Mouse (Mus musculus) myocyte (in vitro differentiated cells): ENCODE data around the gene Enpp1. TPM values are rescaled to one million over a fixed set of nuclear protein-coding genes. Genes with fewer than 3 reads are reported as not detected.

Experiments used
- H3K27me3 ChIP-seq: one replicate; pipeline ENCODE4 v1.6.1; 2011; ENCODE audit not compliant: control insufficient read depth, insufficient read depth, insufficient read length
- H3K36me3 ChIP-seq: one replicate; pipeline ENCODE4 v1.6.1; 2011; ENCODE audit not compliant: control insufficient read depth, insufficient read depth
- H3K4me2 ChIP-seq: one replicate; pipeline ENCODE4 v1.6.1; 2011; ENCODE audit warnings: low read depth, control low read depth
- H3K4me3 ChIP-seq: one replicate; pipeline ENCODE4 v1.5.1; 2011; ENCODE audit warnings: mild to moderate bottlenecking, control low read depth, moderate library complexity
- H3K79me2 ChIP-seq: one replicate; pipeline ENCODE4 v1.6.1; 2011; ENCODE audit not compliant: control insufficient read depth, insufficient read depth
- H3ac ChIP-seq: one replicate; pipeline ENCODE4 v1.6.1; 2011; ENCODE audit not compliant: control insufficient read depth, insufficient read length
- CEBPB ChIP-seq: IDR thresholded peaks from 2 replicates; pipeline ENCODE4 v1.6.1; 2011; ENCODE audit warnings: mild to moderate bottlenecking, moderate library complexity; ENCODE audit not compliant: poor library complexity, insufficient read depth, severe bottlenecking
- E2F4 ChIP-seq: IDR thresholded peaks from one replicate; pipeline ENCODE4 v1.6.1; 2011; ENCODE audit warnings: mild to moderate bottlenecking, control low read depth, moderate library complexity; ENCODE audit not compliant: insufficient read depth
- MAX ChIP-seq: IDR thresholded peaks from one replicate; pipeline ENCODE4 v1.6.1; 2011; ENCODE audit warnings: low read depth, mild to moderate bottlenecking, control low read depth
- MYOD1 ChIP-seq, 3 experiments: IDR thresholded peaks; one replicate each; pipeline ENCODE4 v1.6.1; 2011; ENCODE audit warnings: control low read depth in 2 of 3, low read depth in 2 of 3, mild to moderate bottlenecking in 2 of 3, moderate library complexity in 1 of 3; ENCODE audit not compliant: insufficient read length in 2 of 3, control insufficient read depth in 1 of 3
- MYOG ChIP-seq, 3 experiments: IDR thresholded peaks; one replicate each; pipeline ENCODE4 v1.6.1; 2011; ENCODE audit warnings: control low read depth in 2 of 3, low read depth in 2 of 3, mild to moderate bottlenecking in 2 of 3; ENCODE audit not compliant: insufficient read length in 2 of 3, control insufficient read depth in 1 of 3, insufficient read depth in 1 of 3
- POLR2A ChIP-seq: IDR thresholded peaks from one replicate; pipeline ENCODE4 v1.6.1; 2011; ENCODE audit warnings: low read depth, mild to moderate bottlenecking, control low read depth, moderate library complexity; ENCODE audit not compliant: insufficient read length
- POLR2AphosphoS2 ChIP-seq: IDR thresholded peaks from one replicate; pipeline ENCODE4 v1.6.1; 2011; ENCODE audit warnings: low read depth, control low read depth; ENCODE audit not compliant: insufficient read length
- REST ChIP-seq: IDR thresholded peaks from one replicate; pipeline ENCODE4 v1.6.1; 2011; ENCODE audit warnings: mild to moderate bottlenecking, control low read depth, moderate library complexity; ENCODE audit not compliant: insufficient read depth, insufficient read length
- SRF ChIP-seq: IDR thresholded peaks from one replicate; pipeline ENCODE4 v1.6.1; 2011; ENCODE audit warnings: low read depth; ENCODE audit not compliant: control insufficient read depth, insufficient read length
- TCF12 ChIP-seq: IDR thresholded peaks from one replicate; pipeline ENCODE4 v1.6.1; 2011; ENCODE audit warnings: mild to moderate bottlenecking, control low read depth; ENCODE audit not compliant: poor library complexity, insufficient read depth, severe bottlenecking
- TCF3 ChIP-seq: IDR thresholded peaks from one replicate; pipeline ENCODE4 v1.6.1; 2011; ENCODE audit warnings: low read depth, control low read depth; ENCODE audit not compliant: insufficient read length
- USF1 ChIP-seq: IDR thresholded peaks from one replicate; pipeline ENCODE4 v1.6.1; 2011; ENCODE audit warnings: low read depth, mild to moderate bottlenecking, control low read depth, moderate library complexity
- polyA plus RNA-seq: library from polyadenylated mRNA; unstranded; fragments of >200 nt; fragmentation: generic; extraction: Trizol; gene quantifications from one replicate; pipeline ENCODE4 v1.2.1, GENCODE M21; 2012; ENCODE audit warnings: missing spikeins

Enpp1 gene
- polyA plus RNA-seq, 1 experiment = 2.6 TPM

DNA sequence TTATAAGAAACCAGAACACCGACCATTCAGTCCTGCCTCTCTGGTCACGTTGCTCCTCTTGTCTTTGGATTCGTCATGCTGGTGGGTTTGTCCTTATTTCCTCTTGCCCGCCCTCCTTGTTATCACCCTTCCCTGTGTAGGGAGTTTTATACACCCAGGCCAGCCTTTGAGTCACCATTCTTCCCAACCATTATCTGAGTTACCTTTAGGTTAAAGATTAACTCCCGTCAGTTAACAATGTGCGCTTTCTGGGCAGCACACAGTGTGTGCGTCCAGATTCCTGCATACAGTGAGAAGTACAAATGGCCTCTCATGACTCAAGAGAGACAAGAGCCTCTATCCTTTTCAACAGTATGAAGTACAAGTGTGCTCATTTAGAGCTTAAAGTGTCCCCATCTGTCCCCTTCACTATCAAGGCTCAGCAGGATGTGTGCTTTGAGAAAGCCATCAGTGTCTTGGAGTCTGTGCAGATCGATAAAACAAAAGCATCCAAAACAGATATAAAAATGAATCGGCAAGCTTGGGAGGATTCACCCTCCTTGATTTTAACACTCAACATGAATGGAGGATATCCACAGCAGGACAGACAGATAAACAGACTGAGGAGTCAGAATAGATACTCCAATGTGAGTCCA, 82.8 kb downstream of the Enpp1 start:
- Histone ChIP-seq H3K79me2 (no peaks in the 10 kb centered on the region), H3K27me3 (no peaks in the 10 kb centered on the region), H3K4me2 (no peak overlapping the region), H3ac (no peak overlapping the region), H3K4me3 (no peak overlapping the region), H3K36me3 (no peaks in the 10 kb centered on the region)
- TF ChIP-seq MYOG (IDR thresholded peaks at IDR 0.05; ENCODE audit: control insufficient read depth in 1 of 3, insufficient read depth in 1 of 3, insufficient read length in 2 of 3, low read depth in 2 of 3) (no peak), MYOD1 (IDR thresholded peaks at IDR 0.05; ENCODE audit: control insufficient read depth in 1 of 3, insufficient read length in 2 of 3, low read depth in 2 of 3) (no peak), POLR2A (no peak), TCF12 (no peak), MAX (no peak)

GRCm38 (mm10) chr10:24628466-24628865, 83.5 kb downstream of the Enpp1 start:
- Histone ChIP-seq H3ac (no peak overlapping the region), H3K4me2 (no peak overlapping the region), H3K4me3 (no peak overlapping the region), H3K27me3 (no peaks in the 10 kb centered on the region), H3K36me3 (no peaks in the 10 kb centered on the region), H3K79me2 (no peaks in the 10 kb centered on the region)
- TF ChIP-seq MAX (no peak), SRF (no peak), REST (no peak), CEBPB (no peak), TCF3 (no peak), TCF12 (no peak), POLR2AphosphoS2 (no peak), MYOD1 (IDR thresholded peaks at IDR 0.05; ENCODE audit: control insufficient read depth in 1 of 3, insufficient read length in 2 of 3, low read depth in 2 of 3) (no peak)

- Histone ChIP-seq H3K36me3 (no peaks in the 10 kb centered on the region), H3K4me3 (no peak overlapping the region), H3K79me2 (no peaks in the 10 kb centered on the region), H3ac (no peak overlapping the region), H3K4me2 (no peak overlapping the region), H3K27me3 (no peaks in the 10 kb centered on the region)
- TF ChIP-seq POLR2A (no peak), USF1 (no peak), MAX (no peak), TCF3 (no peak), SRF (no peak), POLR2AphosphoS2 (no peak), MYOD1 (IDR thresholded peaks at IDR 0.05; ENCODE audit: control insufficient read depth in 1 of 3, insufficient read length in 2 of 3, low read depth in 2 of 3) (no peak), REST (no peak)
Observed at GRCm38 (mm10) chr10:24627262-24627661, 84.7 kb downstream of the Enpp1 start.

- Histone ChIP-seq H3K27me3 (no peaks in the 10 kb centered on the region), H3ac (no peak overlapping the region), H3K4me3 (no peak overlapping the region), H3K4me2 (peak overlapping the region; percentile 54), H3K36me3 (no peaks in the 10 kb centered on the region), H3K79me2 (no peaks in the 10 kb centered on the region)
- TF ChIP-seq USF1 (no peak), CEBPB (no peak), TCF3 (no peak), E2F4 (no peak), MAX (no peak), POLR2A (no peak), TCF12 (no peak), MYOD1 (IDR thresholded peaks at IDR 0.05; ENCODE audit: control insufficient read depth in 1 of 3, insufficient read length in 2 of 3, low read depth in 2 of 3) (no peak), REST (no peak), SRF (no peak), POLR2AphosphoS2 (no peak), MYOG (IDR thresholded peaks at IDR 0.05; ENCODE audit: control insufficient read depth in 1 of 3, insufficient read depth in 1 of 3, insufficient read length in 2 of 3, low read depth in 2 of 3) (no peak)
Observed at GRCm38 (mm10) chr10:24625060-24625701, 86.8 kb downstream of the Enpp1 start.

- H3K79me2 ChIP-seq = no peaks in the 10 kb centered on the region
- TF ChIP-seq CEBPB (no peak), TCF3 (no peak)
- no peaks in the 10 kb centered on the region for H3K27me3 ChIP-seq
- H3K4me3 ChIP-seq = no peak overlapping the region
- no peak overlapping the region for H3ac ChIP-seq
- peak overlapping the region; percentile 13 for H3K4me2 ChIP-seq
- H3K36me3 ChIP-seq = no peaks in the 10 kb centered on the region
Observed at GRCm38 (mm10) chr10:24622586-24622985, 89.4 kb downstream of the Enpp1 start.
